Mouse (Mus musculus): Measurements from ENCODE around the gene Racgap1. TPM values are rescaled to one million over a fixed set of nuclear protein-coding genes. Genes with fewer than 3 reads are reported as not detected.
A peak's percentile ranks its signal among the peaks of the same experiment; 100 is the strongest.

Gene Racgap1
- polyA plus RNA-seq (2014; fragmentation: Nextera tagmentation; extraction: Ambion mirVana) = 44.9 and 51.3 TPM in 2 replicates

DNA sequence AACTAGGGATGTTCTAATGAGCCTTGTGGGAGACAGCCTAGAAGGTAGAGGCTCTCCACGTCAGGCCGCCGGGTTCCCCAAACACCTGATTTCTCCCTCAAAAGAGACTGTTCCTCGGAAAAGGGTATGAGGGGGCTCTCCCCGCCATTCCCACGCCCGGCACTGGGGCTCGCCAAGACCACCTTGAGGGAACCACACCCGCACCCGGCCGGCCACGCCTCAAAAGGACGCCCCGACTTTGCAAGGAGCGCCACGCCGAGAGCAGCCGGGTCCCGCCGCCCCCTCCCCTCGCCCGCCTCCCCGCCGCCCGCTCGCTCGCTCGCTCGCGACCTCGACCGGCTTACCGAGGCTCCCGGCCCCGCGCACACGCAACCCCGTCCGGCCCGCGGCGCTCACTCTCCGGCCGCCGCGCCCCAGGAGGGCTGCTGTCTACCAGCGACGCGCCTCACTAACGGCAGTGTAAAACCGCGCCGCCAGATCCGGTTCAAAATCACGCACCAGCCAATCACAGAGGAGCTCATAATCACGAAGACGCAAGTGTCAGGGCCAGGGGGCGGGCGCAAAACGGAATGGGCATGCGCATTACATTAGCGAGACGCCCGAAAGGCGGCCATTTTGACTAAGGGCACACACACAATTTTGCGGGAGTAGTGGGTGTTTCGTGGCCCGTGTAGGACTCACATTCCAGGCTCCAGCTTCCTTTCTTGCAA, at the start of gene Racgap1:
Gene Racgap1, minus strand, starts transcription at position 494 of the 710 bp plus-strand sequence.
- peaks cover 42% of the 10 kb centered on the region for H3K4me1 ChIP-seq (replicated peaks; ENCODE audit: control insufficient read depth, insufficient read depth, low read length)
- peak within 1 kb of the TSS; percentile 90 for H3K4me3 ChIP-seq (replicated peaks; ENCODE audit: low read length)
- H3K27ac ChIP-seq = no peak within 1 kb of the TSS
- peak within 1 kb of the TSS; percentile 88 for H3K4me2 ChIP-seq (replicated peaks)
- H3K9ac ChIP-seq = peak within 1 kb of the TSS; percentile 71
- no peaks in the 10 kb centered on the region; the same call in 1 of the 2 replicates for H3K27me3 ChIP-seq (ENCODE audit: control insufficient read depth, insufficient read depth, low read length)
- DNase-seq (ENCODE audit: low spot score) (peak; percentile 99), ATAC-seq (ENCODE audit: low FRiP score) (peak; percentile 91)
- H3K36me3 ChIP-seq (replicated peaks; ENCODE audit: control insufficient read depth, insufficient read depth) = no peaks in the 10 kb centered on the region
- H3K9me3 ChIP-seq (ENCODE audit: control insufficient read depth, low read length) = no peaks in the 10 kb centered on the region
- WGBS = under 1% methylated on average over 66 of the region's 68 CpGs

DNA sequence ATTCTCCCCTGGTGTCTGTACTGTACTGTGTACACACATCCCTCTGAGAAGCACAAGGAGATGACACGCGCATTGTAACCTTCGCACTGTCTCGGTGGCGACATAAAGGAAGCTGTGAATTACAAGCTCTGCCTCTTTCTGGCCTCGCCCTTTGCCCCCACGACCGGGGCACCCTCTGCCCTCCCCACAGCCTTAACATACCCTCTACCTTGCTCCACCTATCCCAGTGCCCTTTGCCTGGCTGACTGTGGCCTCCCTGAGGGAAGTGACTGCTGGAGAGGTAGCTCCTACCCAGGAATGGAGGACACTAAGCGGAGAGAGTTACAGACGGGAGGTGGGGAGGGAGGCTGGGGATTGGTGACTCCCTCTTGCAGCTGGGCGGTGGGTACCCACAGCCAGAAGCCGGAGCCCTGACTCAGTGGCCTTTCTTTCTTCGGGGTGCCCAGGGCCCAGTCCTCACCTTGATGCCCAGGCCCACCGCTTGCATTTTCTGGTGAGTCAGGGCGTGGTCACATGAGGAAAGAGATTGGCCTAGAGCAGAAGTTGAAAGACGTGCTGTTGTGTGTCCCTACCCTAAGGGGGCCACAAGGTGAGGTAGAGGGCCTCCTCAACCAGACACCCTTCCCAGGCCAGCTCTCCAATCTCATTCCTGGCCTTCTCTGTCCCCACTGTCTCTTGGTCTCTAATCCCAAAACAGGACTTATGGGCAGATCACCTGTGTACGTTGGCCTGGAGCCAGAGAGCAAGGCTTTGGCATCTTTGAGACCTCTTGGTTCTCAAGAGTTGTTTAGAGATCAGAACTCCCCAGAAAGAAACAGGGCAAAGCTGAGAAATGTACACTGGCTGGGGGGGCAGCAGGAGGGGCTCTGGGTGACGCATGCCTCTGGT, 49.0 kb upstream of the Racgap1 start:
- Histone ChIP-seq H3K27ac (no peak overlapping the region), H3K9me3 (ENCODE audit: control insufficient read depth, low read length) (no peaks in the 10 kb centered on the region), H3K4me3 (replicated peaks; ENCODE audit: low read length) (no peak overlapping the region), H3K4me2 (replicated peaks) (no peak overlapping the region), H3K36me3 (replicated peaks; ENCODE audit: control insufficient read depth, insufficient read depth) (peaks cover 75% of the 10 kb centered on the region), H3K4me1 (replicated peaks; ENCODE audit: control insufficient read depth, insufficient read depth, low read length) (peaks cover 24% of the 10 kb centered on the region), H3K9ac (no peak overlapping the region), H3K27me3 (ENCODE audit: control insufficient read depth, insufficient read depth, low read length) (no peaks in the 10 kb centered on the region)
- DNase-seq (ENCODE audit: low spot score) (no peak), ATAC-seq (ENCODE audit: low FRiP score) (no peak)
- WGBS = 90% methylated on average over 18 of the region's 18 CpGs

DNA sequence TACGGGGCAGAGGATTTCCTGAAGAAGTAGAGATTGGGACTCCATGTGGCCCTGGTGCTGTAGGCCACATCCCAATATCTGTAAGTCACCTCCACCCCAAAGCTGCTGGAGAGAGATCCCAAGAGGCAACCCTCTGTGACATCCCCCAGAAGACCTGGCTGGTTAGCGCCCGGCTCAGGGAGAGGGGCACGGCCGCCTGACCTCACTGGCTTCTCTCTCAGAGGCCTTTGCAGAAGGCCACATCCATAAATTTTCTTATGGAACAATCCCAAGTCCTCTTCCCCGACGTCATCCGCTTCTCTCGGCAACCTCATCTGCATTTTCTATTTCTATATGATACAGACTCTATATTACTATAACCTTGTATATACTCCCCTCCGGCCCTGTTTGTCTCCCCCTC, 48.3 kb upstream of the Racgap1 start:
- Histone ChIP-seq H3K4me2 (replicated peaks) (no peak overlapping the region), H3K27me3 (ENCODE audit: control insufficient read depth, insufficient read depth, low read length) (no peaks in the 10 kb centered on the region), H3K4me1 (replicated peaks; ENCODE audit: control insufficient read depth, insufficient read depth, low read length) (peaks cover 21% of the 10 kb centered on the region), H3K9me3 (ENCODE audit: control insufficient read depth, low read length) (no peaks in the 10 kb centered on the region), H3K27ac (no peak overlapping the region), H3K36me3 (replicated peaks; ENCODE audit: control insufficient read depth, insufficient read depth) (peaks cover 76% of the 10 kb centered on the region), H3K9ac (no peak overlapping the region), H3K4me3 (replicated peaks; ENCODE audit: low read length) (no peak overlapping the region)
- WGBS = 84% methylated on average over 10 of the region's 10 CpGs
- DNase-seq (ENCODE audit: low spot score) = no peak
- ATAC-seq (ENCODE audit: low FRiP score) = no peak

DNA sequence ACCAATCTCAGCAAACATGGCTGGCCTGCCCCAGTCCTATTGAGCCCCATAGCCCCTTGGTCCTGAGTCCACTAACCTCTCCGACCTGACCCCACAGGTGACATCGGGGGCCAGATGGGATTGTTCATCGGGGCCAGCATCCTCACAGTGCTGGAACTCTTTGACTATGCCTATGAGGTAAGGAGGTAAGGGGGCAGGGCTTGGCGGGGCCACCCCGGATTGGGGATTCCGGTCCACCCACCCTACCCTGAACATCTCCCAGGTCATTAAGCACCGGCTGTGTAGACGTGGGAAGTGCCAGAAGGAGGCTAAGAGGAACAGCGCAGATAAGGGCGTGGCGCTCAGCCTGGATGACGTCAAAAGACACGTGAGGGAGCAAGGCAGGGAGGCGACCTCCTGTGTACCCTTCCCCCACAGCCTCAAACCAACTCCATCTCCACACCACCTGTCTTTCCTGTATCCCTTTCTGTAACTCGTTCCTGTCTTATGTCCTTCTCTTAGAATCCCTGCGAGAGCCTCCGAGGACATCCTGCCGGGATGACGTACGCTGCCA, 47.2 kb upstream of the Racgap1 start:
- Histone ChIP-seq H3K27me3 (ENCODE audit: control insufficient read depth, insufficient read depth, low read length) (no peaks in the 10 kb centered on the region), H3K9ac (no peak overlapping the region; the same call in 1 of the 2 replicates), H3K36me3 (replicated peaks; ENCODE audit: control insufficient read depth, insufficient read depth) (peaks cover 68% of the 10 kb centered on the region), H3K4me1 (replicated peaks; ENCODE audit: control insufficient read depth, insufficient read depth, low read length) (peaks cover 10% of the 10 kb centered on the region), H3K4me3 (replicated peaks; ENCODE audit: low read length) (no peak overlapping the region), H3K4me2 (replicated peaks) (no peak overlapping the region), H3K27ac (no peak overlapping the region), H3K9me3 (ENCODE audit: control insufficient read depth, low read length) (no peaks in the 10 kb centered on the region)
- 44% methylated on average over 20 of the region's 20 CpGs for WGBS
- no peak for DNase-seq (ENCODE audit: low spot score)
- ATAC-seq (ENCODE audit: low FRiP score) = no peak

DNA sequence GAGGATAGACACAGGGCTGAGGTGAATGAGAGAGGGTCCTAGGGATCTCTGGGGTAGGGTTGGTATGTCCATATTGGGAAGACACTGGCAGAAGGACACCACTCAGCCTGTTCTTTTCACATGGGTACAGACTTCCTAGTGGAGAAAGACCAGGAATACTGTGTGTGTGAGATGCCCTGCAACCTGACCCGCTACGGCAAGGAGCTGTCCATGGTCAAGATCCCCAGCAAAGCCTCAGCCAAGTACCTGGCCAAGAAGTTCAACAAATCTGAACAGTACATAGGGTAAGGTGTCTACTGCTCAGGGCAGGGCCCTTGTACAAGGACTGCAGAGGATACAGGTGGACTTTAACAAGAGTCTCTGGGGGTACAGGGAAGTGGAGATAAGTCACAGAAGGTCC, 45.9 kb upstream of the Racgap1 start:
- Histone ChIP-seq H3K4me3 (replicated peaks; ENCODE audit: low read length) (no peak overlapping the region), H3K4me1 (replicated peaks; ENCODE audit: control insufficient read depth, insufficient read depth, low read length) (no peaks in the 10 kb centered on the region), H3K9ac (no peak overlapping the region), H3K4me2 (replicated peaks) (no peak overlapping the region), H3K9me3 (ENCODE audit: control insufficient read depth, low read length) (no peaks in the 10 kb centered on the region), H3K27ac (no peak overlapping the region), H3K27me3 (ENCODE audit: control insufficient read depth, insufficient read depth, low read length) (no peaks in the 10 kb centered on the region), H3K36me3 (replicated peaks; ENCODE audit: control insufficient read depth, insufficient read depth) (peaks cover 69% of the 10 kb centered on the region)
- DNase-seq (ENCODE audit: low spot score) (no peak), ATAC-seq (ENCODE audit: low FRiP score) (no peak)
- WGBS = 45% methylated on average over 2 of the region's 2 CpGs

DNA sequence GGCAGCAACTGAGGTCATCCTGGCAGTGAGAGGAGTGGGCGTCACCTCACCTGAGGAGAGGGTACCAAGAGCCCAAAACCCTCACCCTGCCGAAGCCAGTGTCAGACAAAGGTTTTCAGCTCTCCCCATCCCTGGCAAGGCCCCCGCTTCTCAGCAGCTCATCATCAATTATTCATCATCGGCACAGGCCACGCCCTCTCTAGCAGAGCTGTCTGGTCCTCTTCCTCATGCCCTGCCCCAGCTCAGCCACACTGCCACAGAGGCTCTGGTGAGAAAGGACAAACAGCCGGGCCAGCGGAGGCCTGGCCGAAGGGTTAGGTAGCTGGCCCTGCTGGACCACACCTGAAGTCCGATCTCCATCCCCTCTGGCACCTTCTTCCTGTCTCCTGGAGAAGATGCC, 40.5 kb upstream of the Racgap1 start:
- Histone ChIP-seq H3K4me2 (replicated peaks) (0 out of 2 replicates have a peak overlapping the region, but pooled peaks have one; percentile 22), H3K27ac (0 out of 2 replicates have a peak overlapping the region, but pooled peaks have one; percentile 27), H3K4me1 (replicated peaks; ENCODE audit: control insufficient read depth, insufficient read depth, low read length) (peaks cover 6% of the 10 kb centered on the region; the same call in 1 of the 2 replicates), H3K36me3 (replicated peaks; ENCODE audit: control insufficient read depth, insufficient read depth) (peaks cover 33% of the 10 kb centered on the region), H3K9me3 (ENCODE audit: control insufficient read depth, low read length) (no peaks in the 10 kb centered on the region), H3K9ac (peak overlapping the region; percentile 2; the same call in 1 of the 2 replicates), H3K27me3 (ENCODE audit: control insufficient read depth, insufficient read depth, low read length) (no peaks in the 10 kb centered on the region), H3K4me3 (replicated peaks; ENCODE audit: low read length) (no peak overlapping the region)
- DNase-seq (ENCODE audit: low spot score) (no peak), ATAC-seq (ENCODE audit: low FRiP score) (no peak)
- 37% methylated on average over 9 of the region's 9 CpGs for WGBS

DNA sequence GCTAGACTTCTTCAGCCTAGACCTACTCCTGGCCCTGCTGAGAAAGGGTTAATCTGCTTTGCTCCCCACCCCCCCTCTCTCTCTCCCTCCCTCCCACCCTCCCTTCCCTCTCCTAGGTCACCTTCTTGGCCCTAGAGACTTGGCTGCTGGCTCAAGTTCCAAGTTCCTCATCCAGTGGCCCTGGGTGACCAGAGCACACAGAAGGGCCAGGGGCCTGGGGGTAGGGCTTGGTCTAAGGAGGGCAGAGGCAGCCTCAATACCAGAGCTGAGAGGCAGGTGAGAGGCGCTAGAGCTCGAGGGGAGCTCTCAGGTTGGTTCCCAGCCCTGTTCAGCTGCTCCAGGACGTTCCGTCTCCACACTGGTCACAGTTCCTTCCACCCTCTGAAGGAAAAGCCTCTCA, 39.5 kb upstream of the Racgap1 start:
- no peak overlapping the region for H3K27ac ChIP-seq

DNA sequence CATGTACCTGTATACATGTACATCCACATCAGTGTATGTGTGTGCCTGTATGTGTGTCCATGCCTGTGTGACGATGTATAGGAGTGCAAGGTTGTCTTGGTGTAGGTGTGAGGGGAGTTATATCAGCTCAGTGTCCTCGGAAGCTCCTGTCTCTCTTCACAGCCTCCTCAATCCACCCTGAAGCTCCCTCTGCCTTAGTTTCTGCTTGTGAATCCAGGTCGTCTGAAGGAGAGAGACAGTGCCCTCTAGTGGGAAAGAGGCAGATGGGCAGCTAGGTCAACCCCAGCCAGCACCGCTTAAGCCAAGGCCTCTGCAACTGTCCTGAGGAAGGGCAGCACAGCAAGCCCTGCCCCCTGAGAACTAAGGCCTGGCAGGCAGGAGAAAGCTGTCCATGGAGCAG, 37.3 kb upstream of the Racgap1 start:
- WGBS = 7% methylated on average over 4 of the region's 4 CpGs
- Histone ChIP-seq H3K9me3 (ENCODE audit: control insufficient read depth, low read length) (no peaks in the 10 kb centered on the region), H3K27me3 (ENCODE audit: control insufficient read depth, insufficient read depth, low read length) (no peaks in the 10 kb centered on the region), H3K4me2 (replicated peaks) (no peak overlapping the region), H3K27ac (no peak overlapping the region), H3K4me1 (replicated peaks; ENCODE audit: control insufficient read depth, insufficient read depth, low read length) (peaks cover 6% of the 10 kb centered on the region; the same call in 1 of the 2 replicates), H3K4me3 (replicated peaks; ENCODE audit: low read length) (no peak overlapping the region), H3K9ac (no peak overlapping the region), H3K36me3 (replicated peaks; ENCODE audit: control insufficient read depth, insufficient read depth) (peaks cover 25% of the 10 kb centered on the region)
- DNase-seq (ENCODE audit: low spot score) (peak; percentile 78), ATAC-seq (ENCODE audit: low FRiP score) (peak; percentile 29; the same call in 1 of the 2 replicates)

More for the DNA sequence above, 39.5 kb upstream of the Racgap1 start:
- H3K27me3 ChIP-seq (ENCODE audit: control insufficient read depth, insufficient read depth, low read length) = no peaks in the 10 kb centered on the region
- ATAC-seq (ENCODE audit: low FRiP score) = no peak
- peaks cover 22% of the 10 kb centered on the region for H3K36me3 ChIP-seq (replicated peaks; ENCODE audit: control insufficient read depth, insufficient read depth)
- H3K9ac ChIP-seq = no peak overlapping the region
- WGBS = 19% methylated on average over 4 of the region's 4 CpGs
- DNase-seq (ENCODE audit: low spot score) = no peak
- H3K9me3 ChIP-seq (ENCODE audit: control insufficient read depth, low read length) = no peaks in the 10 kb centered on the region
- H3K4me3 ChIP-seq (replicated peaks; ENCODE audit: low read length) = no peak overlapping the region
- H3K4me2 ChIP-seq (replicated peaks) = no peak overlapping the region
- peaks cover 6% of the 10 kb centered on the region; the same call in 1 of the 2 replicates for H3K4me1 ChIP-seq (replicated peaks; ENCODE audit: control insufficient read depth, insufficient read depth, low read length)

DNA sequence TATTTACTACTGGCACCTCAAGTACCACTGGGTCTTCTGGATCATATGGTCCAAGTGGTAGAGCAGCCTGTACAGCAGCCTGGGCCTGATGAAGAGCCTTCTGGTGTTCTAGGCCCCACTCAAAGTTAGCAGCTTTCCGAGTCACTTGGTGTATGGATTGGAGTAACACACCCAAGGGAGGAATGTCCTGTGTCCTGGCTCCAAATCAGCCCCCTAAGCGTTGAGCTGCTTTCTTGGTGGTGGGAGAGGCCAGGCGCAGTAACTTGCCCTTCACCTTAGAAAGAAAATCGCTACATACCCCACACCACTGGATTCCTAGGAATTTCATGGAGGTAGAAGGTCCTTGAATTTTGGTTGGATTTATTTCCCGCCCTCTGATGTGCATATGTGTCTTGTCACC, 32.7 kb upstream of the Racgap1 start:
- Histone ChIP-seq H3K27me3 (ENCODE audit: control insufficient read depth, insufficient read depth, low read length) (no peaks in the 10 kb centered on the region), H3K27ac (no peak overlapping the region), H3K4me3 (replicated peaks; ENCODE audit: low read length) (no peak overlapping the region), H3K9ac (no peak overlapping the region), H3K4me1 (replicated peaks; ENCODE audit: control insufficient read depth, insufficient read depth, low read length) (0 out of 2 replicates have a peak, but pooled peaks cover 3% of the 10 kb centered on the region), H3K4me2 (replicated peaks) (no peak overlapping the region), H3K36me3 (replicated peaks; ENCODE audit: control insufficient read depth, insufficient read depth) (peaks cover 29% of the 10 kb centered on the region), H3K9me3 (ENCODE audit: control insufficient read depth, low read length) (no peaks in the 10 kb centered on the region)
- DNase-seq (ENCODE audit: low spot score) (no peak), ATAC-seq (ENCODE audit: low FRiP score) (no peak)
- WGBS = 96% methylated on average over 5 of the region's 5 CpGs
